Mouse (Mus musculus) olfactory bulb, adult 2 months (tissue): ENCODE measurements around the gene Rnf43.

Experiments
- CTCF ChIP-seq: fragments of 200-500 bp; IDR thresholded peaks from 2 replicates; pipeline ENCODE4 v1.5.1; 2012; ENCODE audit warnings: low read depth, mild to moderate bottlenecking, low read length, moderate library complexity; ENCODE audit not compliant: insufficient read depth
- POLR2A ChIP-seq: fragments of 200-500 bp; IDR thresholded peaks from 2 replicates; pipeline ENCODE4 v1.6.1; 2012; ENCODE audit warnings: mild to moderate bottlenecking, low read depth, low read length, moderate library complexity; ENCODE audit not compliant: insufficient read depth

DNA sequence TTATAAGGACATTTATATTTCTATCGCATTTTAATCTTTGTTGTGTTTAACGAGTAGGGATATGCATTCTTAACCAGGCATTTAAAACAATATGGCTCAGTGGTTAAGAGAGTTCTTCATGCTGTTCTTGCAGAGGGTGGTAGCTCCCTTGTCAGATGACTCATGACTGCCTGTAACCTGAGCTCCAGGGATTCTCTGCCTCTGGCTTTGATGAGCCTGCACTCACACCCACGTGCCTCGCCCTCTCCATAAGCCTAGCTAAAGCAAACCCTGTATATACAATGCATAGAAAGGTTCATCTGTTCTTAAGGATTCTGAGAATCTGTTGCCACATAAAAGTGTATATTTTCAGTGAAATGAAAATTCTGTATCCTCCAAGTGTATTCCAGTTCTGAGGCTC is 39.4 kb upstream of the Rnf43 start:
- TF ChIP-seq CTCF (no peak), POLR2A (no peak)
